Mouse (Mus musculus): ENCODE data around the gene Wiz. TPM values are rescaled to one million over a fixed set of nuclear protein-coding genes. Genes with fewer than 3 reads are reported as not detected.

Gene Wiz
- polyA plus RNA-seq, 1 experiment: 25.2 TPM

GRCm38 (mm10) chr17:32327501-32327900, 61.7 kb downstream of the Wiz start:
- TF ChIP-seq POLR2A (IDR thresholded peaks at IDR 0.05; ENCODE audit: control insufficient read depth, low read depth, low read length): no peak
- no peak for TF ChIP-seq CTCF (IDR thresholded peaks at IDR 0.05; ENCODE audit: control insufficient read depth, insufficient read depth, insufficient replicate concordance, low read depth, low read length)
- Histone ChIP-seq H3K27ac (ENCODE audit: control insufficient read depth, insufficient read depth, low read depth, low read length) (no peak overlapping the region), H3K4me3 (ENCODE audit: control insufficient read depth, low read depth, low read length) (no peak overlapping the region), H3K27me3 (ENCODE audit: control insufficient read depth, insufficient read depth, low read length) (no peaks in the 10 kb centered on the region), H3K36me3 (ENCODE audit: control insufficient read depth, insufficient read depth, low read length) (no peaks in the 10 kb centered on the region; the same call in none of the 2 replicates), H3K4me1 (ENCODE audit: control insufficient read depth, insufficient read depth, low read length) (no peaks in the 10 kb centered on the region)

GRCm38 (mm10) chr17:32322809-32323208, 66.4 kb downstream of the Wiz start:
- Histone ChIP-seq H3K27ac (ENCODE audit: control insufficient read depth, insufficient read depth, low read depth, low read length) (no peak overlapping the region), H3K36me3 (ENCODE audit: control insufficient read depth, insufficient read depth, low read length) (no peaks in the 10 kb centered on the region; the same call in 1 of the 2 replicates), H3K4me3 (ENCODE audit: control insufficient read depth, low read depth, low read length) (no peak overlapping the region; the same call in 1 of the 2 replicates), H3K4me1 (ENCODE audit: control insufficient read depth, insufficient read depth, low read length) (peaks cover 2% of the 10 kb centered on the region; the same call in 1 of the 2 replicates), H3K27me3 (ENCODE audit: control insufficient read depth, insufficient read depth, low read length) (no peaks in the 10 kb centered on the region)
- no peak for TF ChIP-seq POLR2A (IDR thresholded peaks at IDR 0.05; ENCODE audit: control insufficient read depth, low read depth, low read length)
- no peak for TF ChIP-seq CTCF (IDR thresholded peaks at IDR 0.05; ENCODE audit: control insufficient read depth, insufficient read depth, insufficient replicate concordance, low read depth, low read length)

GRCm38 (mm10) chr17:32321836-32322235, 67.4 kb downstream of the Wiz start:
- Histone ChIP-seq H3K27me3 (ENCODE audit: control insufficient read depth, insufficient read depth, low read length) (no peaks in the 10 kb centered on the region), H3K4me1 (ENCODE audit: control insufficient read depth, insufficient read depth, low read length) (peaks cover 2% of the 10 kb centered on the region; the same call in 1 of the 2 replicates), H3K27ac (ENCODE audit: control insufficient read depth, insufficient read depth, low read depth, low read length) (peak overlapping the region; percentile 75), H3K36me3 (ENCODE audit: control insufficient read depth, insufficient read depth, low read length) (no peaks in the 10 kb centered on the region), H3K4me3 (ENCODE audit: control insufficient read depth, low read depth, low read length) (peak overlapping the region; percentile 94)
- TF ChIP-seq POLR2A (IDR thresholded peaks at IDR 0.05; ENCODE audit: control insufficient read depth, low read depth, low read length): no peak
- TF ChIP-seq CTCF (IDR thresholded peaks at IDR 0.05; ENCODE audit: control insufficient read depth, insufficient read depth, insufficient replicate concordance, low read depth, low read length): no peak

- peaks cover 2% of the 10 kb centered on the region; the same call in 1 of the 2 replicates for H3K4me1 ChIP-seq (ENCODE audit: control insufficient read depth, insufficient read depth, low read length)
- H3K27me3 ChIP-seq (ENCODE audit: control insufficient read depth, insufficient read depth, low read length): no peaks in the 10 kb centered on the region
- TF ChIP-seq POLR2A (IDR thresholded peaks at IDR 0.05; ENCODE audit: control insufficient read depth, low read depth, low read length) (no peak), CTCF (IDR thresholded peaks at IDR 0.05; ENCODE audit: control insufficient read depth, insufficient read depth, insufficient replicate concordance, low read depth, low read length) (no peak; the same call in 1 of the 2 replicates)
- peak overlapping the region; percentile 94 for H3K4me3 ChIP-seq (ENCODE audit: control insufficient read depth, low read depth, low read length)
- H3K36me3 ChIP-seq (ENCODE audit: control insufficient read depth, insufficient read depth, low read length): no peaks in the 10 kb centered on the region
- H3K27ac ChIP-seq (ENCODE audit: control insufficient read depth, insufficient read depth, low read depth, low read length): peak overlapping the region; percentile 75
Measured at GRCm38 (mm10) chr17:32321390-32321734, 67.9 kb downstream of the Wiz start.

GRCm38 (mm10) chr17:32320597-32321389, 68.4 kb downstream of the Wiz start, which contains the start of gene Akap8:
TSS of gene Akap8 (minus strand) at chr17:32321238.
- TF ChIP-seq POLR2A (IDR thresholded peaks at IDR 0.05; ENCODE audit: control insufficient read depth, low read depth, low read length) (peak; percentile 91), CTCF (IDR thresholded peaks at IDR 0.05; ENCODE audit: control insufficient read depth, insufficient read depth, insufficient replicate concordance, low read depth, low read length) (peak; percentile 5; the same call in 1 of the 2 replicates)
- no peaks in the 10 kb centered on the region; the same call in 1 of the 2 replicates for H3K36me3 ChIP-seq (ENCODE audit: control insufficient read depth, insufficient read depth, low read length)

GRCm38 (mm10) chr17:32319950-32320349, 69.3 kb downstream of the Wiz start:
- TF ChIP-seq CTCF (IDR thresholded peaks at IDR 0.05; ENCODE audit: control insufficient read depth, insufficient read depth, insufficient replicate concordance, low read depth, low read length): no peak
- no peak for TF ChIP-seq POLR2A (IDR thresholded peaks at IDR 0.05; ENCODE audit: control insufficient read depth, low read depth, low read length)
- H3K27me3 ChIP-seq (ENCODE audit: control insufficient read depth, insufficient read depth, low read length): no peaks in the 10 kb centered on the region
- no peaks in the 10 kb centered on the region; the same call in 1 of the 2 replicates for H3K36me3 ChIP-seq (ENCODE audit: control insufficient read depth, insufficient read depth, low read length)
- H3K4me3 ChIP-seq (ENCODE audit: control insufficient read depth, low read depth, low read length): peak overlapping the region; percentile 94
- peaks cover 2% of the 10 kb centered on the region; the same call in 1 of the 2 replicates for H3K4me1 ChIP-seq (ENCODE audit: control insufficient read depth, insufficient read depth, low read length)
- peak overlapping the region; percentile 96 for H3K27ac ChIP-seq (ENCODE audit: control insufficient read depth, insufficient read depth, low read depth, low read length)

More at GRCm38 (mm10) chr17:32320597-32321389, 68.4 kb downstream of the Wiz start, which contains the start of gene Akap8:
- H3K27me3 ChIP-seq (ENCODE audit: control insufficient read depth, insufficient read depth, low read length): no peaks in the 10 kb centered on the region
- H3K4me3 ChIP-seq (ENCODE audit: control insufficient read depth, low read depth, low read length): peak within 1 kb of the TSS; percentile 94
- H3K4me1 ChIP-seq (ENCODE audit: control insufficient read depth, insufficient read depth, low read length): peaks cover 2% of the 10 kb centered on the region; the same call in 1 of the 2 replicates
- H3K27ac ChIP-seq (ENCODE audit: control insufficient read depth, insufficient read depth, low read depth, low read length): peak within 1 kb of the TSS; percentile 96

- TF ChIP-seq POLR2A (IDR thresholded peaks at IDR 0.05; ENCODE audit: control insufficient read depth, low read depth, low read length): no peak
- TF ChIP-seq CTCF (IDR thresholded peaks at IDR 0.05; ENCODE audit: control insufficient read depth, insufficient read depth, insufficient replicate concordance, low read depth, low read length): no peak
- H3K36me3 ChIP-seq (ENCODE audit: control insufficient read depth, insufficient read depth, low read length): peaks cover 4% of the 10 kb centered on the region; the same call in 1 of the 2 replicates
- H3K27ac ChIP-seq (ENCODE audit: control insufficient read depth, insufficient read depth, low read depth, low read length): no peak overlapping the region
- H3K4me3 ChIP-seq (ENCODE audit: control insufficient read depth, low read depth, low read length): no peak overlapping the region
- peaks cover 2% of the 10 kb centered on the region; the same call in 1 of the 2 replicates for H3K4me1 ChIP-seq (ENCODE audit: control insufficient read depth, insufficient read depth, low read length)
- H3K27me3 ChIP-seq (ENCODE audit: control insufficient read depth, insufficient read depth, low read length): no peaks in the 10 kb centered on the region
Measured at GRCm38 (mm10) chr17:32317708-32318107, 71.5 kb downstream of the Wiz start.
